Mouse (Mus musculus): ENCODE results near the gene Snx32.

The Snx32 gene

GRCm38 (mm10) chr19:5456241-5456921 is 54.0 kb downstream of the Snx32 start:
- peak; percentile 36 for DNase-seq

GRCm38 (mm10) chr19:5455568-5455967 is 54.8 kb downstream of the Snx32 start:
- DNase-seq, result peak; percentile 15

- DNase-seq, result peak; percentile 14
Measured at GRCm38 (mm10) chr19:5455037-5455436, 55.3 kb downstream of the Snx32 start.

- peak; percentile 13 for DNase-seq
Measured at GRCm38 (mm10) chr19:5451766-5452165, 58.6 kb downstream of the Snx32 start.

GRCm38 (mm10) chr19:5449673-5450072 is 60.7 kb downstream of the Snx32 start:
- no peak for DNase-seq

- peak; percentile 54 for DNase-seq
Measured at GRCm38 (mm10) chr19:5448354-5449150, 61.8 kb downstream of the Snx32 start.

GRCm38 (mm10) chr19:5447515-5448353 is 62.6 kb downstream of the Snx32 start, which contains the start of gene Fosl1:
Fosl1 (plus strand) TSS chr19:5447547.
- peak; percentile 93 for DNase-seq

GRCm38 (mm10) chr19:5445747-5446146 is 64.6 kb downstream of the Snx32 start:
- DNase-seq, result no peak

GRCm38 (mm10) chr19:5444954-5445353 is 65.4 kb downstream of the Snx32 start:
- DNase-seq, result no peak

GRCm38 (mm10) chr19:5444371-5444908 is 65.9 kb downstream of the Snx32 start:
- DNase-seq, result no peak
